Mouse (Mus musculus) left cerebral cortex, postnatal 25 days (tissue): ENCODE data around the gene Shisa8. TPM values are rescaled to one million over a fixed set of nuclear protein-coding genes. Genes with fewer than 3 reads are reported as not detected.

Source experiments
- DNase-seq, 2 experiments: peaks; one replicate each; pipeline ENCODE4 v3.0.0; 2022; ENCODE audit warnings: low spot score in 2 of 2, mixed read lengths in 1 of 2
- intact Hi-C: fragments of 180-260 bp; cut with DNase I; formaldehyde crosslinking; loops from one replicate; pipeline ENCODE4 v1.15.1; 2025
- microRNA-seq, 2 experiments: library from miRNA; unstranded; fragments of <30 nt; microRNA quantifications; one replicate each; pipeline ENCODE4 v1.2.0; 2022
- total RNA-seq, 2 experiments: library from RNA; stranded (reverse); gene quantifications; 2 replicates each; pipeline ENCODE4 v1.2.3; 2021

Shisa8 gene
- total RNA-seq, 2 experiments from 2014 or later, result 2.3 to 4.2 TPM

DNA sequence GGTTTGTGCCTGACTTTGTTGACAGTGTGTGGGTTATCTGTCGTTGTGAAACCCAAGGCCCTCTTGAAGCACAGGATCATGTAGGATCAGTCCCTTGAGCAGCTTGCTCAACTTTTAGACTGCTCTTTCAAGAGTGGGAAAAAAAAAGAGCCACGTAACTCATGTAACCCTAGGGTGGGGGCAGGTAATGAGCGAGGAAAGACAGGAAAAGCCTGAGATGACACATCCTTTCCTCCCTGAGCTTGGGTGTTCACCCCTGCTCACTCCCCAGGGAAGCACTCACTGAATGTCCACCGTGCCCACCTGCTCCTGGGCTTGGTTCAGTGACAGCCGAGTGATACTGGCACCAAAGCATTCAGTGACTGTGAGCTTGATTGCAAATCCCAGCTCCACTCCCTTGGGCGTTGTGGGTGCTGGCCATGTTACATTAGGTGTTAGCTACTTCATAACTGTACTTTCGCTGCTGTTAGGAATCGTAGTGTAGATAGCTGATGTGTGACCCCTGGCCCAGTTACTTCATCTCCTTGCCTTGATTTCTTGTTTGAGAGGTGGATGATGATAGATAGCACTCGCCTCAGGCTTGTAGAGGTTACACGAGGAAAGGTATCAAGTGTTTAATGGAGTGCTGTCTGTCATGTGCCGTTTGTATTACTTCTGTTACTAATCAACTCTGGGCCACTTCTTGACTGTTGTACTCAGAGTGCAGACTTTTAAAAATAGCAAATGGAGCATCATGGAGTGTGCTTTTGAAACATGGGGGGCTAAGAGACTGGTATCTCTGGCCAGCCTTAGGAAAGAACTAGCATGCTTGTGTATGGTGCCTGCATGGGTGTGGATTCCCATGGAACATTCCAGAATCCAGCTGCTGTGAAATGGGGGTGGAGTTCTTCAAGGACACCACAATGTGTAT is 51.6 kb downstream of the Shisa8 start:
- DNase-seq, result no peak
- intact Hi-C loops, result no loop called here

GRCm38 (mm10) chr15:82159471-82159870 is 53.1 kb downstream of the Shisa8 start:
- intact Hi-C loops, result no loop called here
- DNase-seq, result no peak

- intact Hi-C loops, result no loop called here
- DNase-seq, result no peak
These were observed 54.2 kb downstream of the Shisa8 start for GRCm38 (mm10) chr15:82158243-82159035.

DNA sequence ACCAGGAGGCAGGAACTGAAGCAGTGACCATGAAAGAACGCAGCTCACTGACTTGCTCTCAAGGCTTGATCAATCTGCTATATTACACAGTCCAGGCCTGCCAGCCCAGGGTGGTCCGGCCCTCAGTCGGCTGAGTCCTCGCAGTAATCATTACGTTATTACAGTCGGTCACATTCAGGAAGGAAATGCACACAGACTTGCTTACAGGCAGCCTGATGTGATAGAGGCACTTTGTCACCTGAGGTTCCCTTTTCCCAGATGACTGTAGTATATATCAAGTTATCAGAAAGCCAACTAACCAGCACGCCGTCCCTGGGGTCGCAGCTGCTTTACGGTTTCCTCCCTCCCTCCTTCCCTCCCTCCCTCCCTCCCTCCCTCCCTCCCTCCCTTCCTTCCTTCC is 55.7 kb downstream of the Shisa8 start:
- DNase-seq, result no peak
- intact Hi-C loops, result no loop called here

DNA sequence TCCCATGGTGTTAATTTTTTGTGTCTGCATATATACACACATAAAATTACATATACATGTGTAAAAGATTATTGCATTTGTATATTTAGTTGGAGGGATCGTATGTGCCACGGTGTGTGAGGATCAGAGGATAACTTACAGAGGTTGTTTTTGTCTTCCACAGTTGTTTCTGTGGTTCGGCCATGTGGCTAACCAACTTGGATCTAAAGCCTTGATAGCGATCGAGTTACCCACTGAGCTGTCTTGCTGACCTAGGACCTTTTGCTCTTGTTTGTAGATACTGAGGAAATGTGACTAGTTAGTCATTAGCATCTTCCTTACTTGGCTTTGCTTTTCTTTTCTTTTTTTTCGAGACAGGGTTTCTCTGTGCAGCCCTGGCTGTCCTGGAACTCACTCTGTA is 56.3 kb downstream of the Shisa8 start:
- no peak for DNase-seq
- intact Hi-C loops, result no loop called here

Small RNA genes lying within 50 kb of the gene (microRNA-seq; reads per million reads assigned to microRNA genes)
- 34.3 to 35.2 reads per million in 2 experiments for gene Mir33

Other genes starting within 250 kb of the Shisa8 start
- not detected for gene 1700029P11Rik, start 232.3 kb downstream of the Shisa8 start, total RNA-seq
- 10 to 100 TPM; 19.5 to 23.7 TPM for gene Xrcc6, start 225.0 kb downstream of the Shisa8 start, total RNA-seq
- 100 to 1,000 TPM; 106 to 109 TPM for gene Desi1, start 179.0 kb downstream of the Shisa8 start, total RNA-seq
- 100 to 1,000 TPM; 101 to 113 TPM for gene Snu13, start 165.2 kb downstream of the Shisa8 start, total RNA-seq
- gene 4930407I10Rik, start 153.7 kb downstream of the Shisa8 start, total RNA-seq, result not detected
- gene Mei1, start 142.8 kb downstream of the Shisa8 start, total RNA-seq, result 1 to 10 TPM; 2.5 to 2.8 TPM
- gene Ccdc134, start 84.9 kb downstream of the Shisa8 start, total RNA-seq, result 10 to 100 TPM; 13.6 to 13.8 TPM
- 100 to 1,000 TPM; 179 to 183 TPM for gene Srebf2, start 65.6 kb downstream of the Shisa8 start, total RNA-seq
- gene Tnfrsf13c, start 11.6 kb upstream of the Shisa8 start, total RNA-seq, result under 1 TPM; 0.41 TPM
- 1 to 10 TPM; 3.5 to 3.9 TPM for gene Cenpm, start 31.9 kb upstream of the Shisa8 start, total RNA-seq
- gene 1500009C09Rik, start 39.6 kb upstream of the Shisa8 start, total RNA-seq, result 100 to 1,000 TPM in 1 of 2 experiments, 10 to 100 TPM in 1; 99.5 to 102 TPM
- 100 to 1,000 TPM; 436 to 478 TPM for gene Sept3, start 62.1 kb upstream of the Shisa8 start, total RNA-seq
- not detected for gene Wbp2nl, start 86.1 kb upstream of the Shisa8 start, total RNA-seq
- gene Naga, start 126.1 kb upstream of the Shisa8 start, total RNA-seq, result 10 to 100 TPM; 30.4 to 38.0 TPM
- under 1 TPM; 0.46 to 0.53 TPM for gene Pheta2, start 126.1 kb upstream of the Shisa8 start, total RNA-seq
- gene Smdt1, start 126.1 kb upstream of the Shisa8 start, total RNA-seq, result 100 to 1,000 TPM; 136 to 138 TPM
- 100 to 1,000 TPM; 191 to 196 TPM for gene Ndufa6, start 141.5 kb upstream of the Shisa8 start, total RNA-seq
- 10 to 100 TPM; 34.4 TPM for gene Cyp2d22, start 167.4 kb upstream of the Shisa8 start, total RNA-seq
- gene Cyp2d11, start 181.2 kb upstream of the Shisa8 start, total RNA-seq, result under 1 TPM in 1 of 2 experiments, not detected in 1; 0.53 TPM
- not detected for gene Cyp2d10, start 194.4 kb upstream of the Shisa8 start, total RNA-seq
- not detected for gene Cyp2d9, start 220.6 kb upstream of the Shisa8 start, total RNA-seq